Mouse (Mus musculus) liver, embryonic 15.5 days (tissue): ENCODE data around the gene Trappc3. TPM values are rescaled to one million over a fixed set of nuclear protein-coding genes. Genes with fewer than 3 reads are reported as not detected.
"Not testable (repeated sequence)": the region's sequence is repeated elsewhere in the genome, so short reads cannot be mapped to it uniquely, and the experiment has no call there.

ENCODE experiments used
- ATAC-seq: fragments of 200-750 bp; cut with Nextera tagmentation; 2 replicates; pipeline ENCODE4 v1.8.0; 2017; ENCODE audit warnings: moderate number of reproducible peaks, mild to moderate bottlenecking, moderate library complexity; ENCODE audit not compliant: insufficient read depth
- H3K27ac ChIP-seq: fragments of 300-500 bp; sonication (generic); replicated peaks from 2 replicates; pipeline ENCODE4 v1.5.1; 2015; ENCODE audit warnings: mild to moderate bottlenecking, inconsistent platforms
- H3K27me3 ChIP-seq: fragments of 300-500 bp; sonication (generic); 2 replicates; pipeline ENCODE4 v1.6.1; 2015; ENCODE audit warnings: mild to moderate bottlenecking, inconsistent platforms
- H3K36me3 ChIP-seq: fragments of 300-500 bp; sonication (generic); replicated peaks from 2 replicates; pipeline ENCODE4 v1.6.1; 2015; ENCODE audit warnings: moderate library complexity, mild to moderate bottlenecking, inconsistent platforms
- H3K4me1 ChIP-seq: fragments of 300-500 bp; sonication (generic); replicated peaks from 2 replicates; pipeline ENCODE4 v1.6.1; 2015; ENCODE audit warnings: inconsistent platforms
- H3K4me2 ChIP-seq: fragments of 300-500 bp; sonication (generic); 2 replicates; pipeline ENCODE4 v1.6.1; 2015; ENCODE audit warnings: moderate library complexity, mild to moderate bottlenecking, inconsistent platforms
- H3K4me3 ChIP-seq: fragments of 300-500 bp; sonication (generic); replicated peaks from 2 replicates; pipeline ENCODE4 v1.5.1; 2015; ENCODE audit warnings: mild to moderate bottlenecking, inconsistent platforms
- H3K9ac ChIP-seq: fragments of 300-500 bp; sonication (generic); 2 replicates; pipeline ENCODE4 v1.6.1; 2015; ENCODE audit warnings: moderate library complexity, mild to moderate bottlenecking, inconsistent platforms
- H3K9me3 ChIP-seq: fragments of 300-500 bp; sonication (generic); replicated peaks from 2 replicates; pipeline ENCODE4 v1.6.1; 2016; ENCODE audit warnings: inconsistent platforms
- WGBS: fragments of 180-500 bp; shearing (Covaris S2); methylation state at CpG from one replicate; pipeline ENCODE4 v1.1.7; 2015; ENCODE audit warnings: mixed read lengths; ENCODE audit not compliant: insufficient replicate concordance; 5-methylcytosine and 5-hydroxymethylcytosine counted together
- polyA plus RNA-seq: library from polyadenylated mRNA; unstranded; fragments of >200 nt; fragmentation: Nextera tagmentation; extraction: Ambion mirVana; gene quantifications from 2 replicates; pipeline ENCODE4 v1.2.1, GENCODE M21; 2015

The Trappc3 gene
- polyA plus RNA-seq: 32.1 and 32.6 TPM in 2 replicates

DNA sequence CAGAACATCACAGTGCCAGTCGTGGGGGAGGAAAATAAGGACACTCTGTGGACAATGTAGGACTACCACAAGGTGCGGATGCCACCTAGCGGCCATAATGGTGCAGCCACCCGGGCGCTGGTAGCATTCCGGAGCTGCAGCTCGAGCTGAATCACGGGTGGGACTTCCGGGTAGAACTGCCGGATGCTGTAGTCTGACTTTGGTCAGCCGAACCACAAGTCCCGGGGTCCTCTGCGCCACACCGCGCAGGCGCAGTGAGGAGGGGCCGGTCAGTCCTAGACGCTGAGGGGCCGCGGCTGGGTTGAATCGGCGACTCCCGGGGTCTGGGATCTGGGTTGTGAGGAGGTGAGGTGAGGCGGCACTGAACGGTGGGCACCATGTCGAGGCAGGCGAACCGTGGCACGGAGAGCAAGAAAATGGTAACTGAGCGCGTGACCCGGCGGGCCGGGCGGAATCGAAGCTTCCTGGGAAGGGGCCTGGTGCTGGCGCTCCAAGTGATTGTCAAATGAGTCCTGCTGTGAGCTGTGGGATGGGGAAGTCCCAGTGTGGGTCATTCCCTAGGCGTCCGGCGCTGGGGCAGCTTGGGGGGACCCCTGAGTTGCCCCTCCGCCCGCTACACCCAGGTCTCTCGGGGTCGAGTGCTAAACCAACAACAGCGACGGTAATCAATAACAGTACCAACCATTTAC is at the start of gene Trappc3:
Trappc3 (plus strand) TSS at position 207 of the 689 bp plus-strand sequence.
- peak within 1 kb of the TSS; percentile 85 for H3K27ac ChIP-seq
- ATAC-seq: peak; percentile 87

DNA sequence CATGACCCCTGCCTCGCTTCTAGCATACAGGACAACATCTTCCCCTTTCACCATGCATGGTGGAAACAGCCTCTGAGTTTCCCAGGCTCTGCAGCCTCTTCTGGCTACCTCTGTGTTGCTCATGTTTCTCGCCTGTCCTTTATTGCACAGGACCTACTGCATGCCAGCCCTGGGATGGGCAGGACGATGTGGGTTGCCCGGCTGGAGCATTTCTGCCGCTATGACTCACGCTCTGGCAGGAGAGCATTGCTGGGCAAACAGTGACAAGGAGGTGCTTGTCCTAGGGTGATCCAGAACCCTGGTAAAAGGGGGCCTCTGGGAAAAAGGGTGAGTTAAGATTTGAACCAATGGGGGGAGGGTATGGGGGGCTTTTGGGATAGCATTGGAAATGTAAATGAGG is 44.4 kb upstream of the Trappc3 start:
- no peak overlapping the region for H3K4me3 ChIP-seq
- ATAC-seq: no peak
- H3K27ac ChIP-seq: no peak overlapping the region
- no peak overlapping the region for H3K4me2 ChIP-seq
- no peaks in the 10 kb centered on the region for H3K27me3 ChIP-seq
- H3K9ac ChIP-seq: no peak overlapping the region
- 62% methylated on average over 6 of the region's 6 CpGs for WGBS
- no peaks in the 10 kb centered on the region for H3K9me3 ChIP-seq
- H3K36me3 ChIP-seq: no peaks in the 10 kb centered on the region
- H3K4me1 ChIP-seq: no peaks in the 10 kb centered on the region

More for the DNA sequence above, at the start of gene Trappc3:
- under 1% methylated on average over 46 of the region's 46 CpGs for WGBS
- Histone ChIP-seq H3K9me3 (no peaks in the 10 kb centered on the region), H3K4me1 (peaks cover 54% of the 10 kb centered on the region), H3K27me3 (peaks cover 31% of the 10 kb centered on the region), H3K9ac (peak within 1 kb of the TSS; percentile 80), H3K4me2 (peak within 1 kb of the TSS; percentile 88), H3K36me3 (no peaks in the 10 kb centered on the region), H3K4me3 (peak within 1 kb of the TSS; percentile 80)

DNA sequence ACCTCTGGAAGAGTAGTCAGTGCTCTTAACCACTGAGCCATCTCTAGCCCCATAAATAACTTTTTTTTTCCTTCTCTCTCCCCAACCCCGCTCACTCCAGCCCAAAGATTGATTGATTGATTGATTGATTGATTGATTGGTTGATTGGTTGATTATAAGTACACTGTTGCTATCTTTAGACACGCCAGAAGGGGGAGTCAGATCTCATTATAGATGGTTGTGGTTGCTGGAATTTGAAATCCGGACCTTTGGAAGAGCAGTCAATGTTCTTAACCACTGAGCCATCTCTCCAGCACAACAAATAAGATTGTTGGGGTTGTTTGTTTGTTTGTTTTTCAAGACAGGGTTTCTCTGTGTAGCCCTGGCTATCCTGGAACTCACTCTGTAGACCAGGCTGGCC is 42.6 kb upstream of the Trappc3 start:
- 47% methylated on average over 3 of the region's 3 CpGs for WGBS
- H3K9ac ChIP-seq, H3K4me1 ChIP-seq, H3K27me3 ChIP-seq, H3K9me3 ChIP-seq, H3K4me2 ChIP-seq, H3K4me3 ChIP-seq, ATAC-seq, H3K27ac ChIP-seq, H3K36me3 ChIP-seq: not testable (repeated sequence)

DNA sequence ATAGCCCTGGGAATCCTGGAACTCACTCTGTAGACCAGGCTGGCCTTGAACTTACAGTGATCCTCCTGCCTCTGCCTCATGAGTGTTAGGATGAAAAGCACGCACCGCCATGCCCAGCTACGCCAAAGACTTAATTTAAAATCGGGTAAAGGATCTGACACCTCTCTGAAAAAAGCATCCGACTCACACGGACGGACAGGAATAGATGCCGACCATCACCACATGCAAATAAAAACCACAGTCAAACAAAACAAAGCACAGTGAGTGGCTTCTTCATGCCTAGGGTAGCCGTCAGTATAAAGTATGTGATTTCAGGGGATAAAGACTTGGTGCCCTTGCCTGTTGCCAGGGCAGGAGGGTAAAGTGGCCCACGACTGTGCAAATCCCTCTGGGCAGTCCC is 42.1 kb upstream of the Trappc3 start:
- Histone ChIP-seq H3K27me3 (no peaks in the 10 kb centered on the region), H3K4me3 (no peak overlapping the region), H3K9me3 (no peaks in the 10 kb centered on the region), H3K4me2 (no peak overlapping the region), H3K36me3 (no peaks in the 10 kb centered on the region), H3K4me1 (no peaks in the 10 kb centered on the region), H3K27ac (no peak overlapping the region), H3K9ac (no peak overlapping the region)
- ATAC-seq: no peak
- 61% methylated on average over 10 of the region's 10 CpGs for whole genome bisulfite sequencing

DNA sequence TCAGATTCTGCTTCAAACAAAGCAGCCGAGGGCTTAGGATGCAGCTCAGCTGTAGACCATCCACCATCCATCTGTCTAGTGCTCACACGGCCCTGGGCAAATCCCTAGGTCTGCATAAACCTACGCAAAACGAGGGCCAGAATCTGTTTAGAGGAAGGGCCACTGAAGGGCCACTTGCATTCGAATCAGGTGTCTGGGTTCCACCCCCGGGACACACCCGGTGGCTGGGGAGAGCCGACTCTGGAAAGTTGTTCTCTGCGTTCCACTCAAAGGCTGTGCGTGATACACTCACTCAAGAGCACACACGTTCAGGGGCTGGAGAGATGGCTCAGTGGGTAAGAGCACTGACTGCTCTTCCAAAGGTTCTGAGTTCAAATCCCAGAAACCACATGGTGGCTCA is 39.5 kb upstream of the Trappc3 start:
- no peak for ATAC-seq
- peaks cover 6% of the 10 kb centered on the region for H3K27me3 ChIP-seq
- no peak overlapping the region for H3K27ac ChIP-seq
- H3K4me3 ChIP-seq: no peak overlapping the region
- no peaks in the 10 kb centered on the region; the same call in 1 of the 2 replicates for H3K4me1 ChIP-seq
- no peaks in the 10 kb centered on the region for H3K36me3 ChIP-seq
- WGBS: 71% methylated on average over 11 of the region's 11 CpGs
- no peak overlapping the region for H3K4me2 ChIP-seq
- H3K9ac ChIP-seq: no peak overlapping the region
- no peaks in the 10 kb centered on the region for H3K9me3 ChIP-seq

DNA sequence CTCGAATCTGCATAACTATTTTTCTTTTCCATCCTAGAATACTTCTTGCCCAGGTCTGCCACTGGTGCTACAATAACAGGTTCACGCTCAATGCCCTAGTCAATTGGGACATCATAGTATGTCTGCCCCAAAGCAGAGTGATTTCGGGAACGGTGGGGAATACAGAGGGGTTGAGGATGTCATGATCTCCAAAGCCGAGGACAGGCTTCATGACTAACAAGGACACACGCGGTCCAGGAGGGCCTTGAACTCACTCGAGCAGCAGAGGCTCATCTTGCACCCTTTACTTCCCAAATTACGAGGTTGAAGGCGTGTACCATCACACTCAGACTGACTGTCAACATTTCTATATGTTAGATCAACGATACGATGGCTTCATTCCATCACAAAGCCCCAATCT is 35.5 kb upstream of the Trappc3 start:
- Histone ChIP-seq H3K9me3 (no peaks in the 10 kb centered on the region), H3K9ac (no peak overlapping the region), H3K27me3 (peaks cover 13% of the 10 kb centered on the region), H3K36me3 (0 out of 2 replicates have a peak, but pooled peaks cover 4% of the 10 kb centered on the region), H3K4me2 (no peak overlapping the region), H3K4me1 (peaks cover 5% of the 10 kb centered on the region; the same call in 1 of the 2 replicates), H3K27ac (no peak overlapping the region), H3K4me3 (no peak overlapping the region)
- WGBS: 42% methylated on average over 12 of the region's 12 CpGs
- no peak for ATAC-seq

DNA sequence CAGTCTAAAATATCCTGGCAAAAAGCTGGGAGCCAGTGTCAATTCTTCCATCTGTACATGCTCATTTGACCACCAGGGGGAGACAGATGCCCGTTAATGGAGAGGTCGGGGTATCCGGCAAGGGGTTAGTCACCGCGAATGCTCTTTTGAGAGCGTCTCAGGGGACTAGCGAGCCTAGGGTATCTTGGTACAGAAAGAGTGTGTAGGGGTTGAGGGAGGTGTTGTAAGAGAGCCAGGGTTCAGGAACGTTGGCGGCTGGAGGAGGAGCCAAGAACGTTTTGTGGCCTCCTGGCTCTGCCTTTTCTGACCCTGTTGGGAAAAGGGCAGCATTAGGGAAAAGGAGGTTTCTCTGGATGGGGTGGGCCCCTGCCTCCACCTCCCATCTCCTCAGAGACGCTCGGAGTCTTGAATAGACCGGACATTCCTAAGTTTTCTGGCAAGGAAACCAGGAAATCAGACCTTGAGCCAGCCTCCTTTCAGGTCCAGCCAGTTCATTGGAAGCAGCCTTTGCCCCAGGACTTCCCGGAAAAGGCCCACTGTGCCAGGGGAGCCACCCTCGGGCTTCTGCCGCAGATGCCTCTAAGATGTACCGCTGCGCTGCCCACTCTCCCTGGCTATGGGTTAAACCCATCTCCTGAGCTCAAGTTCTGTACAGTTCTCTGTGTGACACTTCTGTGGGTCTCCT is 34.9 kb upstream of the Trappc3 start:
- Histone ChIP-seq H3K9me3 (no peaks in the 10 kb centered on the region), H3K4me3 (peak overlapping the region; percentile 35), H3K4me2 (peak overlapping the region; percentile 55), H3K36me3 (peaks cover 9% of the 10 kb centered on the region), H3K9ac (0 out of 2 replicates have a peak overlapping the region, but pooled peaks have one; percentile 18), H3K4me1 (peaks cover 5% of the 10 kb centered on the region; the same call in 1 of the 2 replicates), H3K27ac (no peak overlapping the region), H3K27me3 (peaks cover 13% of the 10 kb centered on the region)
- 7% methylated on average over 18 of the region's 18 CpGs for WGBS
- ATAC-seq: peak; percentile 59

DNA sequence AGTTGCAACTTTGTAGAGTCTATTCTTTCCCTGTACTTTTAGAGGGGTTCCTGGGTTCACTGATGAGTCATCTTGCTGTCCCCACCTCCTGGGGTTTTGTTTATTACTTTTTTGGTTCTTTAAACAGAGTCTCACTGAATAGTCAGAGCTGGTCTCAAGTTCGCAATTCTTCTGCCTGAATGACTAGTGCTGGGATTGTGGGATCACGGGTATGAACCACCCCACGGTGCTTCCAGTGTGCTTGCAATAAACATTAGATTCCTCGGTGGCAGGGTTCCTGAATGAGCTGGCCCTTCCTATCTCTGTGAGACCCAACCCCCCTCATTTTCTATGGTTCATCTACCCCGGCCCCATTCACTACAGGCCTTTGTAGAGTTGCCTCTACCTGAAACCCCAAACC is 34.0 kb upstream of the Trappc3 start:
- Histone ChIP-seq H3K9me3 (no peaks in the 10 kb centered on the region), H3K36me3 (peaks cover 19% of the 10 kb centered on the region), H3K4me3 (no peak overlapping the region), H3K27ac (no peak overlapping the region), H3K4me2 (no peak overlapping the region), H3K9ac (no peak overlapping the region), H3K4me1 (peaks cover 5% of the 10 kb centered on the region; the same call in 1 of the 2 replicates), H3K27me3 (peaks cover 13% of the 10 kb centered on the region)
- ATAC-seq: no peak
- WGBS: 35% methylated on average over 5 of the region's 5 CpGs

DNA sequence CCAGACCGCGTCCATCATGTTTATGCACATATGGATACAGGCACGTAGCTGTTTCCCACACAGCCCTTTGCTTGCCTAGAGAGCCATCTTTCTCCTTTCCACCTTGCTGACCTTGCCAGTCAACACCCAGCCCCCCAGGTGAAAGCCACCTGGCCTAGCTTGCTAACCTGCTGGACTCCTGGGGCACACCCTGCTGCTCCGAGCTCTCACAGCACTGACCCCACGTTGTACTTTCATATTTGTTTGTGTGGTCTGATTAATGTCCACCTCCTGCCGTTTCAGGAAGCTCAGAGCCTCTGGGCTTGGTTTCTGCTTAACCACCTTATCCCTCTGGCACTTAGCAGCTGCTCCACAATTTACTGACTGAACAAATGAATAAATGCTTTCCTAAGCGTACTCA is 32.2 kb upstream of the Trappc3 start:
- 55% methylated on average over 7 of the region's 7 CpGs for WGBS
- Histone ChIP-seq H3K4me3 (no peak overlapping the region), H3K27ac (no peak overlapping the region), H3K9me3 (no peaks in the 10 kb centered on the region), H3K36me3 (peaks cover 36% of the 10 kb centered on the region), H3K27me3 (peaks cover 13% of the 10 kb centered on the region), H3K4me2 (no peak overlapping the region), H3K4me1 (peaks cover 5% of the 10 kb centered on the region; the same call in 1 of the 2 replicates), H3K9ac (no peak overlapping the region)
- ATAC-seq: no peak

DNA sequence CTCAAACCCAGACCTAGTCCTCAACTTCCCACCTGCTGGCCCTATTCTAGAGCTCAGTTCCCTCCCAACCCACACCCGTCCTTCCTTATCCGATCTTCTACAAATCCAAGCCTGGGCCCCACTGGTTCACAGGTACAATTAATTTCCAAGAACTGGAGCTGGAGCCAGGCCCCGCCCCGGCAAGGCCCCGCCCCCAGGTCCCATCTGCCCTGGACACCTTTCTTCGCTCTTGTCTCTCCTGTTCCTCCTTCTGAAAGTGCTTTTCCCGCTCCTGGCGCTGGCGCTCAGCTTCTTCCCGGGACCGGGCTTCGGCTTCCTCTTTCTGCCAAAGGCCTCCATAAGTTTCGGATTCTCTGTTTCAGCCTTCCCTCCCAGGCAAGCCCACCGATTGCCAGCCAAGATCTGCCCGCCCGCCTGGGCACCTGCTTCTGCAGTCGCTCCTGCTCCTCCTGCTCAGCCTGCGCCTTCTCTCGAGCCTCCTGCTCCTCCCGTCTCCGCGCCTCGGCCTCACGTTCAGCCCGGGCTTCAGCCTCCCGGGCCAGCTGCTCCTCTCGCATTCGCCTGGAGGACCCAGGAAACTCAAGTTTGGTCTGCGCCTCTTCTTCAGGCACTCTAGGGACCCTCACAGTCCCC is 28.3 kb upstream of the Trappc3 start:
- Histone ChIP-seq H3K4me3 (no peak overlapping the region), H3K4me2 (no peak overlapping the region), H3K9me3 (no peaks in the 10 kb centered on the region), H3K9ac (no peak overlapping the region), H3K4me1 (0 out of 2 replicates have a peak, but pooled peaks cover 5% of the 10 kb centered on the region), H3K27me3 (no peaks in the 10 kb centered on the region), H3K27ac (no peak overlapping the region), H3K36me3 (peaks cover 65% of the 10 kb centered on the region)
- no peak for ATAC-seq
- 84% methylated on average over 29 of the region's 29 CpGs for WGBS
